Mouse (Mus musculus) T-helper 17 cell (primary cell): ENCODE measurements around the gene Ddost.
"Not testable (repeated sequence)": the region's sequence is repeated elsewhere in the genome, so short reads cannot be mapped to it uniquely, and the experiment has no call there.

Experiments
- in situ Hi-C, 2 experiments: fragments of 300-600 bp; cut with MboI, MseI; formaldehyde crosslinking; loops; 1 replicate in 1 of 2; 2 replicates in 1 of 2; pipeline ENCODE4 v1.15.1; 2025; ENCODE audit warnings: high pct_unique_total_duplicates in 2 of 2

Gene Ddost

GRCm38 (mm10) chr4:138310311-138310910 lies 5.9 kb downstream of the Ddost start:
- in situ Hi-C loops, result loop anchor here in 1 of 2 experiments (10.0 kb wide), 1 partner anchor 554 kb away; the partner anchor contains the start of gene Pla2g5

GRCm38 (mm10) chr4:138311595-138311994 lies 7.1 kb downstream of the Ddost start:
- in situ Hi-C loops, result loop anchor here in 1 of 2 experiments (10.0 kb wide), 1 partner anchor 553 kb away; the partner anchor contains the start of gene Pla2g5

- in situ Hi-C loops, result loop anchor here in 1 of 2 experiments (10.0 kb wide), 1 partner anchor 553 kb away; the partner anchor contains the start of gene Pla2g5
These were observed 7.6 kb downstream of the Ddost start for GRCm38 (mm10) chr4:138312105-138312504.

GRCm38 (mm10) chr4:138313021-138313420 lies 8.5 kb downstream of the Ddost start:
- in situ Hi-C loops, result loop anchor here in 1 of 2 experiments (10.0 kb wide), 1 partner anchor 552 kb away; the partner anchor contains the start of gene Pla2g5

GRCm38 (mm10) chr4:138313795-138314194 lies 9.3 kb downstream of the Ddost start:
- in situ Hi-C loops, result loop anchor here in 1 of 2 experiments (10.0 kb wide), 1 partner anchor 551 kb away; the partner anchor contains the start of gene Pla2g5

GRCm38 (mm10) chr4:138315781-138316180 lies 11.3 kb downstream of the Ddost start:
- in situ Hi-C loops, result loop anchor here (5.0 to 10.0 kb wide), 3 partner anchors 117 to 657 kb away; partner anchors contain the start of genes Mul1 (in 1 of the 2), Pla2g5 (in 1 of the 2) and Tmco4 (in 1 of the 2)

- in situ Hi-C loops, result loop anchor here (5.0 to 10.0 kb wide), 3 partner anchors 116 to 656 kb away; partner anchors contain the start of genes Mul1 (in 1 of the 2), Pla2g5 (in 1 of the 2) and Tmco4 (in 1 of the 2)
These were observed 11.8 kb downstream of the Ddost start for GRCm38 (mm10) chr4:138316369-138316768.

GRCm38 (mm10) chr4:138318509-138319266 lies 14.2 kb downstream of the Ddost start:
- in situ Hi-C loops, result loop anchor here (5.0 to 10.0 kb wide), 3 partner anchors 114 to 654 kb away; partner anchors contain the start of genes Mul1 (in 1 of the 2), Pla2g5 (in 1 of the 2) and Tmco4 (in 1 of the 2)

- in situ Hi-C loops, result loop anchor here (5.0 to 10.0 kb wide), 3 partner anchors 113 to 653 kb away; partner anchors contain the start of genes Mul1 (in 1 of the 2), Pla2g5 (in 1 of the 2) and Tmco4 (in 1 of the 2)
These were observed 15.0 kb downstream of the Ddost start for GRCm38 (mm10) chr4:138319508-138319907.

- in situ Hi-C loops, result no loop called here
These were observed 16.2 kb downstream of the Ddost start for GRCm38 (mm10) chr4:138320711-138321110.

GRCm38 (mm10) chr4:138321488-138321887 lies 17.0 kb downstream of the Ddost start:
- in situ Hi-C loops, result no loop called here

- in situ Hi-C loops, result no loop called here
These were observed 18.2 kb downstream of the Ddost start for GRCm38 (mm10) chr4:138322692-138323091.

GRCm38 (mm10) chr4:138323753-138324152 lies 19.2 kb downstream of the Ddost start:
- in situ Hi-C loops, result no loop called here

- in situ Hi-C loops, result no loop called here
These were observed 19.9 kb downstream of the Ddost start for GRCm38 (mm10) chr4:138324451-138324850.

GRCm38 (mm10) chr4:138325466-138326076 lies 21.0 kb downstream of the Ddost start:
- in situ Hi-C loops, result no loop called here

GRCm38 (mm10) chr4:138326077-138326695 lies 21.7 kb downstream of the Ddost start, which contains the start of gene Pink1:
Gene Pink1 (minus strand): TSS chr4:138326307.
- in situ Hi-C loops, result no loop called here

GRCm38 (mm10) chr4:138327155-138327554 lies 22.6 kb downstream of the Ddost start:
- in situ Hi-C loops, result not testable (repeated sequence)

- in situ Hi-C loops, result no loop called here
These were observed 23.5 kb downstream of the Ddost start for GRCm38 (mm10) chr4:138327891-138328470.

- in situ Hi-C loops, result no loop called here
These were observed 25.7 kb downstream of the Ddost start for GRCm38 (mm10) chr4:138330264-138330671.

GRCm38 (mm10) chr4:138331647-138332046 lies 27.1 kb downstream of the Ddost start:
- in situ Hi-C loops, result no loop called here
